Mouse (Mus musculus): Measurements from ENCODE around the gene Cd52.

DNA sequence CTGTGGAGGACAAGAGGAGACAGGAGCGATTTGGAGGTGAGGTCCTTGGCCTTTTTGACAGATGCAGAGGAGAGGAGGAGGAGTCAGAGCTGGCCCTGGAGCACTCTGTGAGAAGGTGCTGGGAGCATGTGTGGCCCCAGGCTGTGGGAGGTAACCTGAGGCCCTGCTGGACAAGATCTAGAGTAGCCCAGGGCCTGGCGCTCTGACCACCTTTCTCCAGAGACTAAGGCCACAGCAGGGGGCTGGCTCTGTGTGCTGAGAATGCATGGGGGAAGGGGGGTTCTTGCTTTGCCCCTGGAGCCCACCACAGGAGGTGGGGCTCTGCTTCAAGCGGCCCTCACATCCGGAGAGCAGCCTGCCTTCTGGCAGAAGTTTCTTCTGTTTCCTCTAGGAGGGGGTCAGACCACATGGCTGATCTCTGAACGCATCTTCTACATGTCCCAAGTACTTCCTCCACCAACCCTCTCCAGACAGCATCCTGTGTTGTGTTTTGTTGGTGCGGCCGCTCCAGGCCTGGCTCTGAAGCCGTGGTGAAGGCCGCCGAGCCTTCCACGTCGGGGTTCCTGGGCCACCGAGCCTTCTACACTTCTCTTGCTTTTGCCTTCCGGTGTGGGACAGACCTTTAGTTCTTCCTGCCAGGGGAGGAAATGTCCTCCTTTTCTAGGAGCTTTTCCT lies 23.4 kb upstream of the Cd52 start:
- no peak for TF ChIP-seq CTCF (IDR thresholded peaks at IDR 0.05; ENCODE audit: low read depth)
- no peak for TF ChIP-seq EP300 (optimal IDR thresholded peaks at IDR 0.05)

Measured in stomach, postnatal 0 days (tissue).